Mouse (Mus musculus): ENCODE data around the gene Wdsub1. TPM values are rescaled to one million over a fixed set of nuclear protein-coding genes. Genes with fewer than 3 reads are reported as not detected.

Gene Wdsub1
- total and polyA plus RNA-seq, 2 experiments: 7.7 to 23.7 TPM

DNA sequence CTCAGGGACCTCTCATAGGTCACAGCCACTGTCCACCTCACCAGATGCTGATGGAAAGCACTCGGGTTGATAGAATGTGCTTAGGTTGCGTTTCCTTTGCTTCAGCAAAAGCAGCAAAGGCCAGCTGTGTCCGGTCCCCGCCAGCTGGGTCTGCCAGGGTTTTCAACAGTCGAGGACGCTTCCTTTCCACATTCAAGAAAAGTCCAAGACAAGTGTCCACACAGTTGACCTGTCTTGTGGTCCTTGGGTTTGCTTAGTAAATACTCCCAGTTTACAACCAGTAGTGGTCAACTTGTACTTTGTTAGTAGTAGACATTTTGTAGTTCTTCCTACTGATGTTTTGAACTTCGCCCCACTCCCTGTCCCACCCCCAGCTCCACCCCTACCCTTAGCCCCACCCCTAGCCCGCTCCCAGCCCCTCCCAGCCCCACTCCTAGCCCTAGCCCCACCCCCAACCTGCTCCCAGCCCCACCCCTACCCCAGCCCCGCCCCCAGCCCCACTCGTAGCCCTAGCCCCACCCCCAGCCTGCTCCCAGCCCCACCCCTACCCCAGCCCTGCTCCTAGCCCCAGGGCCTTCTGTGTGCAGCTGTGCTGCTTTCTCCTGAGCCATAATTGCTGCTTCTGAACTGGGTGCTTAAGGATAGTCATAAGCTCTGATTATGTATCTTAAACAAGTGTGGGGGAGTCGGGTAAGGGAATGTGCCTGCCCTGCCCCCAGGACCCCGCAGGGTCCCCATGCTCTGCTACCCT is 41.0 kb downstream of the Wdsub1 start:
- peak overlapping the region; percentile 24; the same call in 1 of the 2 replicates for H3K27ac ChIP-seq (replicated peaks; ENCODE audit: insufficient read depth, low read depth, low read length)
- peaks cover 18% of the 10 kb centered on the region for H3K36me3 ChIP-seq (ENCODE audit: control insufficient read depth, insufficient read depth, low read length)
- no peak for TF ChIP-seq CTCF (IDR thresholded peaks at IDR 0.05; ENCODE audit: low read depth, low read length)
- TF ChIP-seq POLR2A (IDR thresholded peaks at IDR 0.05; ENCODE audit: extremely low read depth, insufficient read depth, low read length): no peak
- no peaks in the 10 kb centered on the region for H3K27me3 ChIP-seq (ENCODE audit: control insufficient read depth, insufficient read depth, low read length)
- H3K4me3 ChIP-seq (ENCODE audit: insufficient read depth, low read depth, low read length): no peak overlapping the region
- DNase-seq (ENCODE audit: extremely low read depth, low read depth, low spot score): no peak
- no peaks in the 10 kb centered on the region for H3K4me1 ChIP-seq (ENCODE audit: control insufficient read depth, insufficient read depth, low read length)
- 64% methylated on average over 12 of the region's 12 CpGs for WGBS
- no peak overlapping the region for H3K9ac ChIP-seq (ENCODE audit: low read depth, low read length)
- no peaks in the 10 kb centered on the region for H3K79me2 ChIP-seq (ENCODE audit: control insufficient read depth, insufficient read depth, low read length)

DNA sequence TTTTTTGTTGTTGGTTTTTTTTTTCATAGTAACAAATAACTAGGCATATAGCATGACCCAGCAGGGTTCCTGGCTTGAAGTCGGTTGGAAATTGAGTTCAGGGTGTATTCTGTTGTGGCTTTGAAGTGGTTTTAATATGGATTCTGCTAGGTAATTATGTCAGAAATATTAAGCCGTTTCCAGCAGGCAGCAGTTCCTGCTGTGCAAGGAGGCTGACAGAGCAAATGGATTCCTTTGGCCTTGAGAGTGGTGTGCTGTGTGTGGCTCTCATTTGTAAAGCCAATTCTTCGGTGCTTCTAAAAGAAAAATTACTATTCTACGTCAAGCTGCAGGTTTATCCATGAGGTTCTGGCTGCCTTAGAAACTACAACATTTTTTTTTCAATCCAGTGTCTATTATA is 42.2 kb downstream of the Wdsub1 start:
- Histone ChIP-seq H3K4me3 (ENCODE audit: insufficient read depth, low read depth, low read length) (no peak overlapping the region), H3K36me3 (ENCODE audit: control insufficient read depth, insufficient read depth, low read length) (peaks cover 20% of the 10 kb centered on the region; the same call in 1 of the 2 replicates), H3K27me3 (ENCODE audit: control insufficient read depth, insufficient read depth, low read length) (no peaks in the 10 kb centered on the region), H3K27ac (replicated peaks; ENCODE audit: insufficient read depth, low read depth, low read length) (no peak overlapping the region), H3K79me2 (ENCODE audit: control insufficient read depth, insufficient read depth, low read length) (no peaks in the 10 kb centered on the region), H3K4me1 (ENCODE audit: control insufficient read depth, insufficient read depth, low read length) (no peaks in the 10 kb centered on the region), H3K9ac (ENCODE audit: low read depth, low read length) (no peak overlapping the region)
- TF ChIP-seq CTCF (IDR thresholded peaks at IDR 0.05; ENCODE audit: low read depth, low read length): no peak
- no peak for TF ChIP-seq POLR2A (IDR thresholded peaks at IDR 0.05; ENCODE audit: extremely low read depth, insufficient read depth, low read length)
- DNase-seq (ENCODE audit: extremely low read depth, low read depth, low spot score): no peak
- WGBS: 91% methylated on average over 4 of the region's 4 CpGs

DNA sequence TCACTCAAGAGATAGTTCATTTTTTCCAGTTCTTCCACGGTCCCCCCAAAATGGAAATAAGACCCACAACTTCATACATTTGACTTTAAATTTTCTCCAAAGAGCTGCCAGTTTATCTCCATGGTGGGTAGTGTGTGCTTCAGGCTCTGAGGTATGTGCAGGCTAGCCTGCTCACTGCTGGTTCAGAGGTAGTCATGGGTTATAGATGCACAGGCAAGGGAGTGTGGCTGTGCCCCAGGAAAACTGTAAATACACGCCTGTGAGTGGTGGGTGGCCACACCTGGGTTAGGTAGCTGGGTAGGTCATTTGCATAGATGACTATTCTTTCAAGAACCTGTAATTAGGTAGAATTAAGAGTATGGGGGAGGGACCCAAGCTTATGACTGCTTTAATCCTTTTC is 42.6 kb downstream of the Wdsub1 start:
- TF ChIP-seq CTCF (IDR thresholded peaks at IDR 0.05; ENCODE audit: low read depth, low read length): no peak
- no peak for TF ChIP-seq POLR2A (IDR thresholded peaks at IDR 0.05; ENCODE audit: extremely low read depth, insufficient read depth, low read length)
- no peak for DNase-seq (ENCODE audit: extremely low read depth, low read depth, low spot score)

DNA sequence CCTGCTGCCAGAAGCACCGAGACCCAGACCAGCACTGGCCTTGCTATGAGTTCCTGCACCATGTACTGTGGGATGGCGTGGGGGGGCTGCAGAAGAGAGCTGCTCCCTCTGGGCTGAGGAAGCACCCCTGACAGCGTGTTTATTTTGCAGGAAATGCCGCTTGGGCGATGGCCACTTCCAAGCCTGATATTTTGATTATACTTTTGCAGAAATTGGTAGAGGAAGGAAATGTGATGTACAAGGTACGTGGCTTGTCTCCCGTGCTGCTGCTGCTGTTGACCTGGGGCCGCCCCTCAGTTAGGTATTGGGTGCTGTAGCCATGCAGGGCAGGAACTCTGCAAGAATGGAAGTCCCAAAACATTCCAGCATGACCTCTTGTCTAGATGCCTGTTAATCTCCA is 43.6 kb downstream of the Wdsub1 start:
- Histone ChIP-seq H3K27me3 (ENCODE audit: control insufficient read depth, insufficient read depth, low read length) (no peaks in the 10 kb centered on the region), H3K27ac (replicated peaks; ENCODE audit: insufficient read depth, low read depth, low read length) (peak overlapping the region; percentile 48), H3K4me3 (ENCODE audit: insufficient read depth, low read depth, low read length) (no peak overlapping the region), H3K79me2 (ENCODE audit: control insufficient read depth, insufficient read depth, low read length) (no peaks in the 10 kb centered on the region), H3K36me3 (ENCODE audit: control insufficient read depth, insufficient read depth, low read length) (peaks cover 22% of the 10 kb centered on the region; the same call in 1 of the 2 replicates), H3K9ac (ENCODE audit: low read depth, low read length) (no peak overlapping the region), H3K4me1 (ENCODE audit: control insufficient read depth, insufficient read depth, low read length) (no peaks in the 10 kb centered on the region)
- 82% methylated on average over 8 of the region's 8 CpGs for WGBS
- no peak for DNase-seq (ENCODE audit: extremely low read depth, low read depth, low spot score)
- no peak for TF ChIP-seq POLR2A (IDR thresholded peaks at IDR 0.05; ENCODE audit: extremely low read depth, insufficient read depth, low read length)
- TF ChIP-seq CTCF (IDR thresholded peaks at IDR 0.05; ENCODE audit: low read depth, low read length): no peak

More for the DNA sequence above, 42.6 kb downstream of the Wdsub1 start:
- no peak overlapping the region for H3K9ac ChIP-seq (ENCODE audit: low read depth, low read length)
- H3K27ac ChIP-seq (replicated peaks; ENCODE audit: insufficient read depth, low read depth, low read length): no peak overlapping the region; the same call in 1 of the 2 replicates
- peaks cover 23% of the 10 kb centered on the region; the same call in 1 of the 2 replicates for H3K36me3 ChIP-seq (ENCODE audit: control insufficient read depth, insufficient read depth, low read length)
- H3K4me3 ChIP-seq (ENCODE audit: insufficient read depth, low read depth, low read length): no peak overlapping the region
- WGBS: 95% methylated on average over 2 of the region's 2 CpGs
- no peaks in the 10 kb centered on the region for H3K4me1 ChIP-seq (ENCODE audit: control insufficient read depth, insufficient read depth, low read length)
- H3K79me2 ChIP-seq (ENCODE audit: control insufficient read depth, insufficient read depth, low read length): no peaks in the 10 kb centered on the region
- no peaks in the 10 kb centered on the region for H3K27me3 ChIP-seq (ENCODE audit: control insufficient read depth, insufficient read depth, low read length)

DNA sequence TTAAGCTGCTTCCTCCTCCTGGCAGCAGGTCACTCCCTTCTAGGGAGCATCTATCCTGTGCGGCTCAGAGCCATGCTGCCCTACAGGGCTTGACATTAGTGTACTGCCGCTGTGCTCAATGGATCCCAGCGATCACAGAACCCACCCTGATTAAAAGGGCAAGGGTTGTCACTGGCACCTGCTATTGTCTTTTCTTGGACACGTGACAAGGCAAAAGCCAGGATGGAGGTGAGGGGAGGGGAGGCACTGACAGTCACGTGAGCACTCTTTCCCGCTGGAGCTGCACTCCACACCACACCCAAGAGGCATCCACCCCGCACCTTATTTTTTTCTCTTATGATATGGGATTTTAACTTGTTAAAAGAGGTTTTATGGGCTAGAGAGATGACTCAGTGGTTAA is 50.6 kb downstream of the Wdsub1 start:
- WGBS: 84% methylated on average over 7 of the region's 7 CpGs
- Histone ChIP-seq H3K9ac (ENCODE audit: low read depth, low read length) (no peak overlapping the region), H3K27me3 (ENCODE audit: control insufficient read depth, insufficient read depth, low read length) (no peaks in the 10 kb centered on the region), H3K4me1 (ENCODE audit: control insufficient read depth, insufficient read depth, low read length) (0 out of 2 replicates have a peak, but pooled peaks cover 3% of the 10 kb centered on the region), H3K4me3 (ENCODE audit: insufficient read depth, low read depth, low read length) (no peak overlapping the region), H3K36me3 (ENCODE audit: control insufficient read depth, insufficient read depth, low read length) (peaks cover 7% of the 10 kb centered on the region; the same call in 1 of the 2 replicates), H3K79me2 (ENCODE audit: control insufficient read depth, insufficient read depth, low read length) (no peaks in the 10 kb centered on the region), H3K27ac (replicated peaks; ENCODE audit: insufficient read depth, low read depth, low read length) (no peak overlapping the region)
- TF ChIP-seq CTCF (IDR thresholded peaks at IDR 0.05; ENCODE audit: low read depth, low read length): no peak
- no peak for TF ChIP-seq POLR2A (IDR thresholded peaks at IDR 0.05; ENCODE audit: extremely low read depth, insufficient read depth, low read length)
- no peak for DNase-seq (ENCODE audit: extremely low read depth, low read depth, low spot score)

DNA sequence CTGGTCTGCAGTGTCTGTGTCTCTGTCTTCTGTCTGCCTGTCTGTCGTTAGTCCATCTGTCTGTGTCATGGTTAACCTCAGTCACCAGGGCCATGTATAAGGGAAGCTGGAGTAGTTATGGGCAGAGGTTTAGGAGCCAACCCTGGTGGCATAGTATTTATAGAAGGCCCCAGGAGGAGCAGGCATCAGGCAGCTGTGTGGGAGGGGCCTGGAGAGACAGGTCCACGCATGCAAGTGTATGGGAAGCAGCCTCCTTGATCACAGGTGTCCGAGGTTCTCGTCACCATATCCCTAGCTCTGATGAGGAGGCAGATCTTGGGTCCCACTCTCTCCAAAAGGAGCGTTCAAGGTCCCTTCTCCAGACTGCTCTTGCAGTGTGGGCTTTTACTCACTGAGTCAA is 51.5 kb downstream of the Wdsub1 start:
- no peak overlapping the region for H3K27ac ChIP-seq (replicated peaks; ENCODE audit: insufficient read depth, low read depth, low read length)
- DNase-seq (ENCODE audit: extremely low read depth, low read depth, low spot score): no peak
- peaks cover 7% of the 10 kb centered on the region; the same call in 1 of the 2 replicates for H3K36me3 ChIP-seq (ENCODE audit: control insufficient read depth, insufficient read depth, low read length)
- 96% methylated on average over 5 of the region's 5 CpGs for WGBS
- H3K9ac ChIP-seq (ENCODE audit: low read depth, low read length): no peak overlapping the region
- H3K27me3 ChIP-seq (ENCODE audit: control insufficient read depth, insufficient read depth, low read length): no peaks in the 10 kb centered on the region
- H3K4me3 ChIP-seq (ENCODE audit: insufficient read depth, low read depth, low read length): no peak overlapping the region
- TF ChIP-seq CTCF (IDR thresholded peaks at IDR 0.05; ENCODE audit: low read depth, low read length) (no peak), POLR2A (IDR thresholded peaks at IDR 0.05; ENCODE audit: extremely low read depth, insufficient read depth, low read length) (no peak)
- H3K79me2 ChIP-seq (ENCODE audit: control insufficient read depth, insufficient read depth, low read length): no peaks in the 10 kb centered on the region
- H3K4me1 ChIP-seq (ENCODE audit: control insufficient read depth, insufficient read depth, low read length): 0 out of 2 replicates have a peak, but pooled peaks cover 3% of the 10 kb centered on the region
